Comparison of ENCODE assay signal across 8 mouse cellular contexts in the genomic region with DNA sequence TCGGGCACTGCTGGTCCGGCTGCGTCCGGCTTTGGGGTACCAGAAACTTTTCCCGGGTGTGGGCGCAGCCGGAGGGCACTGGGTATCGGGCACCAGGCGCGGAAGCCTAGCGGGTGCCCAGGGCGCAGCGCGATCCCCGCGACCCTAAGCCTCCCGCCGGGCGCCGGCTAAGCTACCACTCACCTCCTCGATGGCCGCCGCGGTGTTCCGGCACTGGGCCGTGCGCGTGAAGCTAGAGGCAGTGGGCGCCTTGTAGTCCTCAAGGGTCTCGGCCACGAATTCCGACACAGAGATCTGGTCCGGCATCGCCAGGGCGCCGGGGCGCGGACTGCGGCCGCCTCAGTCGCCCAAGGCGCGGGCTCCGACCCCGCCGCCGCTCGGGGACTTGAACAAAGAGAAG.
A peak's percentile ranks its signal among the peaks of the same experiment; 100 is the strongest.
DNase-seq lines count a peak whose midpoint lies in the region; ATAC-seq and TF ChIP-seq lines count a peak whose summit lies in the region.
"Not testable (repeated sequence)": the region's sequence is repeated elsewhere in the genome, so short reads cannot be mapped to it uniquely, and the experiment has no call there.

No protein-coding gene starts in this region.

- not testable (repeated sequence) for H3K9me3 ChIP-seq in ES-Bruce4 (replicated peaks; ENCODE audit: control insufficient read depth, insufficient read depth, low read length, poor library complexity, severe bottlenecking); embryonic facial prominence, embryonic 13.5 days; hindbrain, embryonic 12.5 days (replicated peaks); kidney, embryonic 16.5 days (ENCODE audit: low read length); liver, embryonic 11.5 days (ENCODE audit: control insufficient read depth, low read length); midbrain, embryonic 11.5 days (ENCODE audit: control insufficient read depth, low read length); neural tube, embryonic 15.5 days (replicated peaks)

- not testable (repeated sequence) for ATAC-seq in embryonic facial prominence, embryonic 13.5 days (ENCODE audit: insufficient number of reproducible peaks, insufficient read depth, low FRiP score, low TSS enrichment, low read depth); hindbrain, embryonic 12.5 days (ENCODE audit: low FRiP score); kidney, embryonic 16.5 days (ENCODE audit: low FRiP score, low TSS enrichment); liver, embryonic 11.5 days (replicated peaks; ENCODE audit: low FRiP score); midbrain, embryonic 11.5 days (ENCODE audit: low FRiP score); neural tube, embryonic 15.5 days (ENCODE audit: low FRiP score)

- TF ChIP-seq EP300 in ES-Bruce4 (IDR thresholded peaks at IDR 0.05; ENCODE audit: insufficient read depth, low read depth, low read length) = not testable (repeated sequence)

- not testable (repeated sequence) for H3K36me3 ChIP-seq in ES-Bruce4 (ENCODE audit: control insufficient read depth, insufficient read depth, low read length, poor library complexity, severe bottlenecking); embryonic facial prominence, embryonic 13.5 days; hindbrain, embryonic 12.5 days; kidney, embryonic 16.5 days (ENCODE audit: insufficient read depth, low read length); liver, embryonic 11.5 days (ENCODE audit: control insufficient read depth, insufficient read depth, low read length); midbrain, embryonic 11.5 days (ENCODE audit: control insufficient read depth, insufficient read depth, low read length); neural tube, embryonic 15.5 days

- peak overlapping the region; percentile 66 for H3K9ac ChIP-seq in ES-Bruce4 (ENCODE audit: low read depth, poor library complexity, severe bottlenecking)
- peak overlapping the region; percentile 67 for H3K9ac ChIP-seq in embryonic facial prominence, embryonic 13.5 days
- H3K9ac ChIP-seq in hindbrain, embryonic 12.5 days = peak overlapping the region; percentile 50
- H3K9ac ChIP-seq in kidney, embryonic 16.5 days (replicated peaks; ENCODE audit: low read length) = peak overlapping the region; percentile 62
- 0 out of 2 replicates have a peak overlapping the region, but pooled peaks have one; percentile 34 for H3K9ac ChIP-seq in liver, embryonic 11.5 days (ENCODE audit: low read depth, low read length)
- H3K9ac ChIP-seq in midbrain, embryonic 11.5 days (ENCODE audit: low read length) = peak overlapping the region; percentile 44; the same call in 1 of the 2 replicates
- peak overlapping the region; percentile 34; the same call in 1 of the 2 replicates for H3K9ac ChIP-seq in neural tube, embryonic 15.5 days (replicated peaks)

- TF ChIP-seq POLR2A in ES-Bruce4 (IDR thresholded peaks at IDR 0.05; ENCODE audit: insufficient read depth, low read length) = not testable (repeated sequence)

- DNase-seq in gastrocnemius, adult 2 months = not testable (repeated sequence)
- peak; percentile 31 for DNase-seq in liver, embryonic 11.5 days (ENCODE audit: low spot score)
- peak; percentile 84 for DNase-seq in midbrain, embryonic 11.5 days (ENCODE audit: low spot score, missing footprints)

- TF ChIP-seq CTCF in ES-Bruce4 (IDR thresholded peaks at IDR 0.05; ENCODE audit: low read depth, low read length); gastrocnemius, adult 2 months (IDR thresholded peaks at IDR 0.05): not testable (repeated sequence)

- 2% methylated on average over 27 of the region's 48 CpGs for WGBS in embryonic facial prominence, embryonic 13.5 days
- WGBS in hindbrain, embryonic 12.5 days = under 1% methylated on average over 18 of the region's 48 CpGs
- WGBS in kidney, embryonic 16.5 days = 0% methylated on average over 18 of the region's 48 CpGs
- 0% methylated on average over 17 of the region's 48 CpGs for WGBS in liver, embryonic 11.5 days
- WGBS in midbrain, embryonic 11.5 days = 1% methylated on average over 15 of the region's 48 CpGs
- 1% methylated on average over 25 of the region's 48 CpGs for WGBS in neural tube, embryonic 15.5 days

- H3K27me3 ChIP-seq in ES-Bruce4 (ENCODE audit: control insufficient read depth, insufficient read depth, low read length, poor library complexity, severe bottlenecking); embryonic facial prominence, embryonic 13.5 days; hindbrain, embryonic 12.5 days; kidney, embryonic 16.5 days (ENCODE audit: insufficient read depth, low read length); liver, embryonic 11.5 days (replicated peaks; ENCODE audit: control insufficient read depth, insufficient read depth, low read length); midbrain, embryonic 11.5 days (ENCODE audit: control insufficient read depth, insufficient read depth, low read length); neural tube, embryonic 15.5 days (replicated peaks): not testable (repeated sequence)

- intact Hi-C loops in gastrocnemius, adult 2 months (cut with DNase I) = not testable (repeated sequence)

- H3K4me3 ChIP-seq in ES-Bruce4 (ENCODE audit: low read depth, low read length) = peak overlapping the region; percentile 73
- peak overlapping the region; percentile 46 for H3K4me3 ChIP-seq in embryonic facial prominence, embryonic 13.5 days
- peak overlapping the region; percentile 35; the same call in 1 of the 2 replicates for H3K4me3 ChIP-seq in gastrocnemius, adult 2 months
- H3K4me3 ChIP-seq in hindbrain, embryonic 12.5 days = peak overlapping the region; percentile 45
- H3K4me3 ChIP-seq in kidney, embryonic 16.5 days (ENCODE audit: low read length) = peak overlapping the region; percentile 48
- H3K4me3 ChIP-seq in liver, embryonic 11.5 days (ENCODE audit: low read depth, low read length) = peak overlapping the region; percentile 47
- H3K4me3 ChIP-seq in midbrain, embryonic 11.5 days (ENCODE audit: low read depth, low read length) = peak overlapping the region; percentile 33
- H3K4me3 ChIP-seq in neural tube, embryonic 15.5 days (replicated peaks) = peak overlapping the region; percentile 43

- not testable (repeated sequence) for H3K27ac ChIP-seq in ES-Bruce4 (ENCODE audit: insufficient read depth, low read length); embryonic facial prominence, embryonic 13.5 days; gastrocnemius, adult 2 months; hindbrain, embryonic 12.5 days; kidney, embryonic 16.5 days (ENCODE audit: low read length); liver, embryonic 11.5 days (ENCODE audit: low read depth, low read length); midbrain, embryonic 11.5 days (ENCODE audit: low read depth, low read length); neural tube, embryonic 15.5 days (replicated peaks)

- H3K4me1 ChIP-seq in ES-Bruce4 (ENCODE audit: control insufficient read depth, insufficient read depth, low read length); embryonic facial prominence, embryonic 13.5 days; hindbrain, embryonic 12.5 days; kidney, embryonic 16.5 days (ENCODE audit: insufficient read depth, low read length); liver, embryonic 11.5 days (replicated peaks; ENCODE audit: control insufficient read depth, insufficient read depth, low read length); midbrain, embryonic 11.5 days (ENCODE audit: control insufficient read depth, insufficient read depth, low read length); neural tube, embryonic 15.5 days: not testable (repeated sequence)

- H3K4me2 ChIP-seq in embryonic facial prominence, embryonic 13.5 days = peak overlapping the region; percentile 53
- H3K4me2 ChIP-seq in hindbrain, embryonic 12.5 days (replicated peaks) = peak overlapping the region; percentile 46
- H3K4me2 ChIP-seq in kidney, embryonic 16.5 days (replicated peaks; ENCODE audit: low read depth, low read length) = peak overlapping the region; percentile 41
- H3K4me2 ChIP-seq in liver, embryonic 11.5 days = peak overlapping the region; percentile 43
- peak overlapping the region; percentile 20; the same call in 1 of the 2 replicates for H3K4me2 ChIP-seq in midbrain, embryonic 11.5 days
- peak overlapping the region; percentile 48 for H3K4me2 ChIP-seq in neural tube, embryonic 15.5 days
